Mouse (Mus musculus) neural tube, embryonic 14.5 days (tissue): Measurements from ENCODE around the gene Npas3. TPM values are rescaled to one million over a fixed set of nuclear protein-coding genes. Genes with fewer than 3 reads are reported as not detected.
A peak's percentile ranks its signal among the peaks of the same experiment; 100 is the strongest.

ENCODE experiments used
- ATAC-seq: fragments of 200-750 bp; cut with Nextera tagmentation; 2 replicates; pipeline ENCODE4 v1.8.0; 2017; ENCODE audit warnings: low read depth, mild to moderate bottlenecking, moderate TSS enrichment, moderate library complexity
- H3K27ac ChIP-seq: fragments of 300-500 bp; sonication (generic); 2 replicates; pipeline ENCODE4 v1.5.1; 2014; ENCODE audit warnings: low read depth, mild to moderate bottlenecking, control low read depth, low read length, moderate library complexity, mixed read lengths
- H3K27me3 ChIP-seq: fragments of 300-500 bp; sonication (generic); 2 replicates; pipeline ENCODE4 v1.6.1; 2014; ENCODE audit warnings: low read length; ENCODE audit not compliant: control insufficient read depth, insufficient read depth
- H3K36me3 ChIP-seq: fragments of 300-500 bp; sonication (generic); 2 replicates; pipeline ENCODE4 v1.6.1; 2014; ENCODE audit warnings: low read length, mixed read lengths; ENCODE audit not compliant: control insufficient read depth, insufficient read depth
- H3K4me1 ChIP-seq: fragments of 300-500 bp; sonication (generic); 2 replicates; pipeline ENCODE4 v1.6.1; 2014; ENCODE audit warnings: low read length; ENCODE audit not compliant: control insufficient read depth, insufficient read depth
- H3K4me2 ChIP-seq: fragments of 300-500 bp; sonication (generic); 2 replicates; pipeline ENCODE4 v1.6.1; 2014; ENCODE audit warnings: mild to moderate bottlenecking, low read depth, low read length, control low read depth
- H3K4me3 ChIP-seq: fragments of 300-500 bp; sonication (generic); 2 replicates; pipeline ENCODE4 v1.5.1; 2014; ENCODE audit warnings: low read depth, low read length, control low read depth, mixed read lengths
- H3K9ac ChIP-seq: fragments of 300-500 bp; sonication (generic); replicated peaks from 2 replicates; pipeline ENCODE4 v1.6.1; 2014; ENCODE audit warnings: low read depth, mild to moderate bottlenecking, control low read depth, low read length, mixed read lengths
- H3K9me3 ChIP-seq: fragments of 300-500 bp; sonication (generic); 2 replicates; pipeline ENCODE4 v1.6.1; 2016; ENCODE audit warnings: low read length; ENCODE audit not compliant: control insufficient read depth
- WGBS: fragments of 180-500 bp; shearing (Covaris S2); extraction: QIAGEN DNeasy Blood & Tissue Kit; methylation state at CpG from one replicate; pipeline ENCODE4 v1.1.7; 2014; 5-methylcytosine and 5-hydroxymethylcytosine counted together
- polyA plus RNA-seq: library from polyadenylated mRNA; unstranded; fragments of >200 nt; fragmentation: Nextera tagmentation; extraction: Ambion mirVana; gene quantifications from 2 replicates; pipeline ENCODE4 v1.2.1, GENCODE M21; 2014

Gene Npas3
- polyA plus RNA-seq, 1 experiment from 2014 or later = 29.1 TPM

GRCm38 (mm10) chr12:53290846-53291245 is 42.4 kb downstream of the Npas3 start:
- Histone ChIP-seq H3K9me3 (no peaks in the 10 kb centered on the region), H3K9ac (no peak overlapping the region)

GRCm38 (mm10) chr12:53292010-53292409 is 43.5 kb downstream of the Npas3 start:
- Histone ChIP-seq H3K27me3 (no peaks in the 10 kb centered on the region), H3K9me3 (no peaks in the 10 kb centered on the region), H3K4me1 (0 out of 2 replicates have a peak, but pooled peaks cover 3% of the 10 kb centered on the region), H3K27ac (peak overlapping the region; percentile 69), H3K4me3 (no peak overlapping the region), H3K4me2 (peak overlapping the region; percentile 11; the same call in 1 of the 2 replicates), H3K36me3 (no peaks in the 10 kb centered on the region), H3K9ac (no peak overlapping the region)
- ATAC-seq = peak; percentile 38; the same call in 1 of the 2 replicates
- 47% methylated on average over 8 of the region's 8 CpGs for WGBS

More at GRCm38 (mm10) chr12:53290846-53291245, 42.4 kb downstream of the Npas3 start:
- Histone ChIP-seq H3K4me2 (no peak overlapping the region), H3K27ac (no peak overlapping the region), H3K4me1 (0 out of 2 replicates have a peak, but pooled peaks cover 3% of the 10 kb centered on the region), H3K36me3 (no peaks in the 10 kb centered on the region), H3K4me3 (no peak overlapping the region), H3K27me3 (no peaks in the 10 kb centered on the region)
- WGBS = 84% methylated on average over 10 of the region's 10 CpGs
- no peak for ATAC-seq

GRCm38 (mm10) chr12:53292508-53293300 is 44.2 kb downstream of the Npas3 start:
- Histone ChIP-seq H3K4me3 (no peak overlapping the region), H3K36me3 (no peaks in the 10 kb centered on the region), H3K9me3 (no peaks in the 10 kb centered on the region), H3K4me2 (peak overlapping the region; percentile 11; the same call in 1 of the 2 replicates), H3K4me1 (0 out of 2 replicates have a peak, but pooled peaks cover 3% of the 10 kb centered on the region), H3K27ac (peak overlapping the region; percentile 69), H3K9ac (no peak overlapping the region), H3K27me3 (no peaks in the 10 kb centered on the region)
- 22% methylated on average over 17 of the region's 17 CpGs for WGBS
- ATAC-seq = peak; percentile 86

- Histone ChIP-seq H3K4me2 (no peak overlapping the region), H3K27me3 (no peaks in the 10 kb centered on the region), H3K9me3 (no peaks in the 10 kb centered on the region), H3K27ac (no peak overlapping the region), H3K36me3 (no peaks in the 10 kb centered on the region), H3K9ac (no peak overlapping the region), H3K4me1 (0 out of 2 replicates have a peak, but pooled peaks cover 8% of the 10 kb centered on the region), H3K4me3 (no peak overlapping the region)
- peak; percentile 42; the same call in 1 of the 2 replicates for ATAC-seq
- 95% methylated on average over 7 of the region's 7 CpGs for WGBS
Observed at GRCm38 (mm10) chr12:53294011-53294410, 45.5 kb downstream of the Npas3 start.

- H3K4me2 ChIP-seq = no peak overlapping the region
- no peaks in the 10 kb centered on the region for H3K9me3 ChIP-seq
- ATAC-seq = no peak
- no peak overlapping the region for H3K4me3 ChIP-seq
- no peaks in the 10 kb centered on the region for H3K27me3 ChIP-seq
- H3K4me1 ChIP-seq = 0 out of 2 replicates have a peak, but pooled peaks cover 8% of the 10 kb centered on the region
- H3K36me3 ChIP-seq = no peaks in the 10 kb centered on the region
- WGBS = 27% methylated on average over 7 of the region's 7 CpGs
- H3K27ac ChIP-seq = no peak overlapping the region; the same call in 1 of the 2 replicates
- no peak overlapping the region for H3K9ac ChIP-seq
Observed at GRCm38 (mm10) chr12:53295747-53296146, 47.3 kb downstream of the Npas3 start.

GRCm38 (mm10) chr12:53297946-53298840 is 49.7 kb downstream of the Npas3 start:
- ATAC-seq = no peak
- Histone ChIP-seq H3K4me1 (0 out of 2 replicates have a peak, but pooled peaks cover 8% of the 10 kb centered on the region), H3K9me3 (no peaks in the 10 kb centered on the region), H3K4me3 (no peak overlapping the region), H3K36me3 (no peaks in the 10 kb centered on the region), H3K4me2 (0 out of 2 replicates have a peak overlapping the region, but pooled peaks have one; percentile 2), H3K9ac (no peak overlapping the region), H3K27me3 (no peaks in the 10 kb centered on the region), H3K27ac (no peak overlapping the region)
- 54% methylated on average over 16 of the region's 16 CpGs for WGBS

GRCm38 (mm10) chr12:53300964-53301363 is 52.5 kb downstream of the Npas3 start:
- Histone ChIP-seq H3K27ac (no peak overlapping the region), H3K4me3 (no peak overlapping the region), H3K36me3 (no peaks in the 10 kb centered on the region), H3K4me2 (no peak overlapping the region), H3K9ac (no peak overlapping the region), H3K9me3 (no peaks in the 10 kb centered on the region), H3K4me1 (0 out of 2 replicates have a peak, but pooled peaks cover 4% of the 10 kb centered on the region), H3K27me3 (no peaks in the 10 kb centered on the region)
- WGBS = 65% methylated on average over 2 of the region's 2 CpGs
- no peak for ATAC-seq

- no peak overlapping the region for H3K4me2 ChIP-seq
- 0 out of 2 replicates have a peak, but pooled peaks cover 4% of the 10 kb centered on the region for H3K4me1 ChIP-seq
- no peak overlapping the region for H3K27ac ChIP-seq
- no peak for ATAC-seq
- WGBS = 94% methylated on average over 3 of the region's 3 CpGs
- H3K4me3 ChIP-seq = no peak overlapping the region
- H3K27me3 ChIP-seq = no peaks in the 10 kb centered on the region
- no peak overlapping the region for H3K9ac ChIP-seq
- no peaks in the 10 kb centered on the region for H3K9me3 ChIP-seq
- no peaks in the 10 kb centered on the region for H3K36me3 ChIP-seq
Observed at GRCm38 (mm10) chr12:53302129-53302528, 53.7 kb downstream of the Npas3 start.
